Mouse (Mus musculus): Measurements from ENCODE around the gene Efcc1. TPM values are rescaled to one million over a fixed set of nuclear protein-coding genes. Genes with fewer than 3 reads are reported as not detected.
"Not testable (repeated sequence)": the region's sequence is repeated elsewhere in the genome, so short reads cannot be mapped to it uniquely, and the experiment has no call there.

Efcc1 gene
- polyA plus RNA-seq, 1 experiment, result not detected

GRCm38 (mm10) chr6:87750184-87750910 lies 19.7 kb downstream of the Efcc1 start:
- H3K4me3 ChIP-seq (replicated peaks), result no peak overlapping the region
- TF ChIP-seq TAL1 (IDR thresholded peaks at IDR 0.05; ENCODE audit: low read length), result no peak
- no peak for TF ChIP-seq GATA1 (IDR thresholded peaks at IDR 0.05; ENCODE audit: low read length)
- peaks cover 55% of the 10 kb centered on the region for H3K4me1 ChIP-seq (ENCODE audit: control insufficient read depth)
- no peaks in the 10 kb centered on the region for H3K9me3 ChIP-seq (ENCODE audit: control insufficient read depth, low read length)
- H3K36me3 ChIP-seq (ENCODE audit: control insufficient read depth), result no peaks in the 10 kb centered on the region
- peaks cover 16% of the 10 kb centered on the region for H3K27me3 ChIP-seq (ENCODE audit: control insufficient read depth)

- Histone ChIP-seq H3K9me3 (ENCODE audit: control insufficient read depth, low read length) (no peaks in the 10 kb centered on the region), H3K36me3 (ENCODE audit: control insufficient read depth) (no peaks in the 10 kb centered on the region), H3K27me3 (ENCODE audit: control insufficient read depth) (peaks cover 16% of the 10 kb centered on the region), H3K4me1 (ENCODE audit: control insufficient read depth) (peaks cover 49% of the 10 kb centered on the region), H3K4me3 (replicated peaks) (no peak overlapping the region)
- no peak for TF ChIP-seq GATA1 (IDR thresholded peaks at IDR 0.05; ENCODE audit: low read length)
- TF ChIP-seq TAL1 (IDR thresholded peaks at IDR 0.05; ENCODE audit: low read length), result no peak
These were observed 20.9 kb downstream of the Efcc1 start for GRCm38 (mm10) chr6:87751574-87751973.

- TF ChIP-seq TAL1 (IDR thresholded peaks at IDR 0.05; ENCODE audit: low read length) (no peak), GATA1 (IDR thresholded peaks at IDR 0.05; ENCODE audit: low read length) (no peak)
- H3K27me3 ChIP-seq (ENCODE audit: control insufficient read depth), result peaks cover 16% of the 10 kb centered on the region
- no peak overlapping the region for H3K4me3 ChIP-seq (replicated peaks)
- H3K4me1 ChIP-seq (ENCODE audit: control insufficient read depth), result peaks cover 28% of the 10 kb centered on the region
- H3K36me3 ChIP-seq (ENCODE audit: control insufficient read depth), result no peaks in the 10 kb centered on the region
- H3K9me3 ChIP-seq (ENCODE audit: control insufficient read depth, low read length), result no peaks in the 10 kb centered on the region
These were observed 24.5 kb downstream of the Efcc1 start for GRCm38 (mm10) chr6:87755196-87755595.

- Histone ChIP-seq H3K36me3 (ENCODE audit: control insufficient read depth) (no peaks in the 10 kb centered on the region), H3K9me3 (ENCODE audit: control insufficient read depth, low read length) (no peaks in the 10 kb centered on the region), H3K4me1 (ENCODE audit: control insufficient read depth) (peaks cover 34% of the 10 kb centered on the region), H3K27me3 (ENCODE audit: control insufficient read depth) (peaks cover 7% of the 10 kb centered on the region), H3K4me3 (replicated peaks) (no peak overlapping the region)
- TF ChIP-seq GATA1 (IDR thresholded peaks at IDR 0.05; ENCODE audit: low read length), result no peak
- no peak for TF ChIP-seq TAL1 (IDR thresholded peaks at IDR 0.05; ENCODE audit: low read length)
These were observed 26.2 kb downstream of the Efcc1 start for GRCm38 (mm10) chr6:87756896-87757295.

GRCm38 (mm10) chr6:87759404-87759803 lies 28.7 kb downstream of the Efcc1 start:
- Histone ChIP-seq H3K4me1 (ENCODE audit: control insufficient read depth) (peaks cover 50% of the 10 kb centered on the region), H3K4me3 (replicated peaks) (no peak overlapping the region), H3K9me3 (ENCODE audit: control insufficient read depth, low read length) (peaks cover 4% of the 10 kb centered on the region), H3K36me3 (ENCODE audit: control insufficient read depth) (peaks cover 3% of the 10 kb centered on the region), H3K27me3 (ENCODE audit: control insufficient read depth) (no peaks in the 10 kb centered on the region)
- TF ChIP-seq GATA1 (IDR thresholded peaks at IDR 0.05; ENCODE audit: low read length), result no peak

GRCm38 (mm10) chr6:87759850-87760249 lies 29.2 kb downstream of the Efcc1 start:
- Histone ChIP-seq H3K4me3 (replicated peaks) (no peak overlapping the region), H3K27me3 (ENCODE audit: control insufficient read depth) (no peaks in the 10 kb centered on the region), H3K4me1 (ENCODE audit: control insufficient read depth) (peaks cover 48% of the 10 kb centered on the region), H3K9me3 (ENCODE audit: control insufficient read depth, low read length) (peaks cover 5% of the 10 kb centered on the region), H3K36me3 (ENCODE audit: control insufficient read depth) (peaks cover 3% of the 10 kb centered on the region)
- TF ChIP-seq GATA1 (IDR thresholded peaks at IDR 0.05; ENCODE audit: low read length) (no peak), TAL1 (IDR thresholded peaks at IDR 0.05; ENCODE audit: low read length) (no peak)

GRCm38 (mm10) chr6:87762161-87762560 lies 31.5 kb downstream of the Efcc1 start:
- Histone ChIP-seq H3K9me3 (ENCODE audit: control insufficient read depth, low read length) (peaks cover 5% of the 10 kb centered on the region), H3K27me3 (ENCODE audit: control insufficient read depth) (no peaks in the 10 kb centered on the region), H3K4me3 (replicated peaks) (no peak overlapping the region), H3K4me1 (ENCODE audit: control insufficient read depth) (peaks cover 40% of the 10 kb centered on the region), H3K36me3 (ENCODE audit: control insufficient read depth) (peaks cover 3% of the 10 kb centered on the region)
- no peak for TF ChIP-seq TAL1 (IDR thresholded peaks at IDR 0.05; ENCODE audit: low read length)
- no peak for TF ChIP-seq GATA1 (IDR thresholded peaks at IDR 0.05; ENCODE audit: low read length)

GRCm38 (mm10) chr6:87763376-87764280 lies 33.0 kb downstream of the Efcc1 start:
- Histone ChIP-seq H3K4me1 (ENCODE audit: control insufficient read depth) (peaks cover 40% of the 10 kb centered on the region), H3K9me3 (ENCODE audit: control insufficient read depth, low read length) (peaks cover 5% of the 10 kb centered on the region), H3K27me3 (ENCODE audit: control insufficient read depth) (no peaks in the 10 kb centered on the region), H3K36me3 (ENCODE audit: control insufficient read depth) (peaks cover 3% of the 10 kb centered on the region), H3K4me3 (replicated peaks) (peak overlapping the region; percentile 34)
- TF ChIP-seq TAL1 (IDR thresholded peaks at IDR 0.05; ENCODE audit: low read length) (peak; percentile 81), GATA1 (IDR thresholded peaks at IDR 0.05; ENCODE audit: low read length) (peak; percentile 96)

- not testable (repeated sequence) for H3K4me3 ChIP-seq (replicated peaks); H3K27me3 ChIP-seq (ENCODE audit: control insufficient read depth); H3K36me3 ChIP-seq (ENCODE audit: control insufficient read depth); H3K9me3 ChIP-seq (ENCODE audit: control insufficient read depth, low read length)
- H3K4me1 ChIP-seq (ENCODE audit: control insufficient read depth), result peaks cover 40% of the 10 kb centered on the region
These were observed 33.6 kb downstream of the Efcc1 start for GRCm38 (mm10) chr6:87764296-87764695.

All from erythroblast, embryonic 14.5 days (primary cell).